Mouse (Mus musculus): Measurements from ENCODE around the gene Ifnb1. TPM values are rescaled to one million over a fixed set of nuclear protein-coding genes. Genes with fewer than 3 reads are reported as not detected.

Ifnb1 gene
- polyA plus RNA-seq, 1 experiment, result not detected

DNA sequence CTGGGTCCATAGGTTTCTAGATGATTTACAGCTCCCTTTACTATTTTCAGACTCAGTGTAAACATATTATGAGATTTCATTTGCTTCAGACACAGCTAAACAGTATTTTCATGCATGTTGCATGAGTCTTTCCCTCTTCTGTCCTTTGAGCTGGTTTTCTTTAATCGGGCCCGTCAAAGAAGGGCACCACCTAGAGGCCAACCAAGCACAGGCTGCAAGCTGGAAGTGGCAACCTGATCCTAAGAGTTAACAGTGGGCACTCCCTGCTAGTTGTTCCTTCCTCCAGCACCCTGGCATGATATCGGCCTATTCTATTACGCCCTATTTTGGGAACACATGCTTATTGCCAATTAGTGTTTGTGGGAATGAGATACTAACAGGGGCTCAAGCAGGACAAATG is 8.2 kb downstream of the Ifnb1 start:
- Histone ChIP-seq H3K4me3 (ENCODE audit: insufficient read depth, low read length) (no peak overlapping the region), H3K4me1 (ENCODE audit: control insufficient read depth, insufficient read depth, low read length) (peaks cover 15% of the 10 kb centered on the region), H3K27ac (ENCODE audit: insufficient read depth, low read depth, low read length) (no peak overlapping the region)
- peak; percentile 80 for TF ChIP-seq CTCF (IDR thresholded peaks at IDR 0.05; ENCODE audit: low read depth, low read length)
- TF ChIP-seq POLR2A (IDR thresholded peaks at IDR 0.05; ENCODE audit: borderline replicate concordance, low read depth, low read length), result no peak

DNA sequence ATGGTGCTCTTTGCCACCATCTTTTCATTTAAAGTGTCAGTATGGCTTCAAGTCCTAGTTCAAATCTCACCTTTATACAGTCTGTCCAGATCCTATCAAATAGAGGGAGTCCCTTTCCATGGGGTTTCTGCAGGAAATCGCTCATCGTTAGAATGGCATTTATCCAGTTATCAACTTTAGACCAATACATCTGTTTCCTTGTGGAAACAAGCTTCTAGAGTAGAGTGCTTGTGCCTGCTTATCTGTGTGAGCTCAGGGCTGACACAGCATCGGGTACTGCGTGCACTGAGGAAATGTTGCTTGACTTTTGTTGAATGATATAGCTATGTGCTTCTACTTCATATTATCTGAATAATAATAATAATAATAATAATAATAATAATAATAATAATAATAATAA is 8.8 kb downstream of the Ifnb1 start:
- H3K27ac ChIP-seq (ENCODE audit: insufficient read depth, low read depth, low read length), result no peak overlapping the region
- H3K4me1 ChIP-seq (ENCODE audit: control insufficient read depth, insufficient read depth, low read length), result peaks cover 15% of the 10 kb centered on the region
- TF ChIP-seq CTCF (IDR thresholded peaks at IDR 0.05; ENCODE audit: low read depth, low read length) (no peak), POLR2A (IDR thresholded peaks at IDR 0.05; ENCODE audit: borderline replicate concordance, low read depth, low read length) (no peak)
- no peak overlapping the region for H3K4me3 ChIP-seq (ENCODE audit: insufficient read depth, low read length)

DNA sequence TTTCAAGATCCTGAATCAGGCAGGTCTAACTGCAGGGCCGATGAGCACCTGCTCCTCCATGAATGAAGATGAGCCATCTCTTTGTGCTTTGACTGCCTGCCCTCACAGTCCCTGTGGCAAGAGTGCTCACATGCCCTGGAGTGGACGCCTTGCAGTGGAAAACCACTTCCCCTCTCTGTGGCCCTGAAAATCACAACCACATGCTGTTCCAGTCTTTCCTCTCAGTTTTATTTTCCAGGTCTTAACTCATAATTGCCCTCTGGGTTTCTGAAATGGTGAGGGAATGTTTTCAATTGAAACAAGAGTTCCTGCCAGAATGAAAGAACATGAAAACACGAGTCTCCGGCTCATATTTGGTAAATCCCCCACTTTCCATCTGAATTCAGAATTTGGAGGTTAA is 18.8 kb downstream of the Ifnb1 start:
- H3K4me1 ChIP-seq (ENCODE audit: control insufficient read depth, insufficient read depth, low read length), result peaks cover 7% of the 10 kb centered on the region
- H3K4me3 ChIP-seq (ENCODE audit: insufficient read depth, low read length), result no peak overlapping the region
- no peak overlapping the region for H3K27ac ChIP-seq (ENCODE audit: insufficient read depth, low read depth, low read length)
- TF ChIP-seq POLR2A (IDR thresholded peaks at IDR 0.05; ENCODE audit: borderline replicate concordance, low read depth, low read length) (no peak), CTCF (IDR thresholded peaks at IDR 0.05; ENCODE audit: low read depth, low read length) (no peak)

DNA sequence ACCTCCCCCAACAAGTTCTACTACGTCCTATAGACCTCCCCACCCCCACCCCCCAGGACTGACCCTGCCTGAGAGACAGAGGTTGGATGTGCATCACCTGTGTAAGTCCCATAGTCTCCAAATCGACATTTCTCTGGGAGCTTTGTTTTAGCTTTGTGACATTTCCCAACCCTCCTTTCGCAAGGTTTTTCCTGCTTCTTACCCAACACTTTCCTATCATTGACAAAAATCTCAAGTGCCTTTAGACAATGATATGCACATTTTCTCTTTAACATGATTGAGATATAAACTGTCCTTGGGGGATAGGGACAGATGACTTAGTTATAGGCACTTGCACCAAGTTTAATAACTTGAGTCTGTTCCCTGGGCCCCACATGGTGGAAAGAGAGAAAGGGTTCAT is 21.3 kb downstream of the Ifnb1 start:
- H3K4me1 ChIP-seq (ENCODE audit: control insufficient read depth, insufficient read depth, low read length), result peaks cover 9% of the 10 kb centered on the region
- no peak overlapping the region for H3K27ac ChIP-seq (ENCODE audit: insufficient read depth, low read depth, low read length)
- no peak for TF ChIP-seq POLR2A (IDR thresholded peaks at IDR 0.05; ENCODE audit: borderline replicate concordance, low read depth, low read length)
- no peak overlapping the region for H3K4me3 ChIP-seq (ENCODE audit: insufficient read depth, low read length)

DNA sequence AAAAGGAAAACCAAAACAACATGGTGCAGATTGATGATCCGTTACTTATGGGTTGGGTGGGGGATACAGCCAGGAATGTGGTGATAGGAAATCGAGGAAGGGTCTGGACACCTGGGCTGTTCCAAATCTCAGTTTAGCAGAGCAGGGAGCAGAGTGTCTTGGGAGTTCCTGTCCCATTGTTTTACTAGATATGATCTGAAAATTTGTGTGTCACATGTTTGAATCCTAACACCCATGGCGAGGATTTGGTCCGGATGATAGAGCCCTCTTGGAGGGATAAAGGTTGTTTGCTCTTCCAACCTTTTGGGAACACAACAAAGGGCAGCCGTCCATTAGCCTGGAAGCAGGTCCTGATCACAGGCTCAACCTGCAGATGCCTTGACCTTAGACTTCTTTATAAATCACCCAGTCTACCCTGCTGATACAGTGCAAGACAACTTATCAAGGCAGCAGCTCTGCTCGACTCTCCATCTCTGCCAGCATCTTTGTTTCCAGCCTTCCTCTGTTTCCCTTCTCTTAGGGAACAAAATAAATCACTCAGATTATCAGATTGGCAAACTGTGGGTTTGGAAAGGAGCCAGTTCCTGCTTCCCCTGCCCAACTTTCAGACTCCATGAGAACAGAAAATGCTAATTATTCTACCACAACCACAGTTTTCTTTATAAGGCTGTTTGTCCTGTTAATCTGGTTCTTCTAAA is 26.1 kb downstream of the Ifnb1 start:
- H3K4me3 ChIP-seq (ENCODE audit: insufficient read depth, low read length), result no peak overlapping the region
- no peak overlapping the region for H3K27ac ChIP-seq (ENCODE audit: insufficient read depth, low read depth, low read length)
- H3K4me1 ChIP-seq (ENCODE audit: control insufficient read depth, insufficient read depth, low read length), result peaks cover 5% of the 10 kb centered on the region; the same call in 1 of the 2 replicates
- TF ChIP-seq POLR2A (IDR thresholded peaks at IDR 0.05; ENCODE audit: borderline replicate concordance, low read depth, low read length) (no peak), CTCF (IDR thresholded peaks at IDR 0.05; ENCODE audit: low read depth, low read length) (no peak)

DNA sequence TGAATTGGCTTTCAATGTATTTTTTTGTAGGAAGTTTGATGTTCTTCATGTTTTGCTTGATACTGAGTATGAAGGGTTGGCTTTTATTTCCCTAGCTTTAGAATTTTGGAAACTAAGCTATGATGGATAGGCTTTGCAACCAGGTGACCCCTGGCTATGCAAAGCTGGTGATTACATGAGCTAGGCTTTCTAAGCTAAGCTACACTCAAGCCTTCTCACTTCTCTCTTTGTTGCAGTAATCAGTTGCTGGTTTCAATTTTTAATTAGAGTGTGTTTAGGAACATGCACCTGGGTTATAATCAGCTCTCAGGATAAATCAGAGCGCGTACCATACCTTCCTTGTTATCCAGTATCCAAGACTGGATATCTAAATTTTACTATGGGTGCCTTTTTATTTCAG is 33.0 kb downstream of the Ifnb1 start:
- no peak for TF ChIP-seq POLR2A (IDR thresholded peaks at IDR 0.05; ENCODE audit: borderline replicate concordance, low read depth, low read length)
- TF ChIP-seq CTCF (IDR thresholded peaks at IDR 0.05; ENCODE audit: low read depth, low read length), result no peak
- H3K4me3 ChIP-seq (ENCODE audit: insufficient read depth, low read length), result no peak overlapping the region

DNA sequence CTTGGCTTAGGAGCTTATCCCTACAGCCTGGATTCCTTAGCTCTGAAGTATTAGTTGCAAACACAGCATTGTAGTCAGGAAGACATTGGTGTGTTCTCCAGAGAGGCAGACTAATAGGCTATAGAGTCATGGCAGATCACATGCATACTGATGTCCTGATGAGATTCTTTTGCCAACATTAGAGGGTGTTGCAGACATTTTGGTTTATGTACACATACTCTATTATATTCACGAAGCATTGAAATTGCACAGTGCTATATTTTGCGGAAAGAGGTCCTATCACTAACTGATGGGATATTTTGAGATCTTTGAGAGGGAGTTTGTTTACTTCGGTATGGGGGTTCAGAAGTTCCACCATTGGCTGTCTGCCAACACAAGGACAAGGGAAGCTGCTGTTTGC is 34.5 kb downstream of the Ifnb1 start:
- Histone ChIP-seq H3K4me3 (ENCODE audit: insufficient read depth, low read length) (no peak overlapping the region), H3K4me1 (ENCODE audit: control insufficient read depth, insufficient read depth, low read length) (no peaks in the 10 kb centered on the region), H3K27ac (ENCODE audit: insufficient read depth, low read depth, low read length) (no peak overlapping the region)
- TF ChIP-seq CTCF (IDR thresholded peaks at IDR 0.05; ENCODE audit: low read depth, low read length) (no peak), POLR2A (IDR thresholded peaks at IDR 0.05; ENCODE audit: borderline replicate concordance, low read depth, low read length) (no peak)

More for the DNA sequence above, 33.0 kb downstream of the Ifnb1 start:
- H3K4me1 ChIP-seq (ENCODE audit: control insufficient read depth, insufficient read depth, low read length), result no peaks in the 10 kb centered on the region
- no peak overlapping the region for H3K27ac ChIP-seq (ENCODE audit: insufficient read depth, low read depth, low read length)

DNA sequence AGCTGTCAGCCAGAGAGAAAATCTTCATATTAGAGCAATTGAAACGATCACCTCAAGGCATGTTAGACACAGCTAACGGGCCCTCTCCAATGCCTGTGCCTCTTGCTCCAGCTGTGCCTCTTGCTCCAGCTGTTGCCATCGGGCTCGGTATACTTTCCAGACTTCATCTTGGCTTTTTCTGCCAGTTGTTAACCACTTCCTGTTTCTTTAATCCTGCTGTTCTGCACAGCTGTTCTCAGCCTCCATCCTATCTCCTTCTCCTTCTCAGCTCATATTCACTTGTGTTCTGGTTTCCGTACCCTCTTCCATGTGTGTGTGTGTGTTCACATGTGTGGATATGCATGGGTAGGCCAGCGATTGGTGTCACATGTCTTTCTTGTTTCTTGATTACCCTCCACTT is 42.4 kb downstream of the Ifnb1 start:
- TF ChIP-seq POLR2A (IDR thresholded peaks at IDR 0.05; ENCODE audit: borderline replicate concordance, low read depth, low read length) (no peak), CTCF (IDR thresholded peaks at IDR 0.05; ENCODE audit: low read depth, low read length) (no peak)
- Histone ChIP-seq H3K27ac (ENCODE audit: insufficient read depth, low read depth, low read length) (no peak overlapping the region), H3K4me1 (ENCODE audit: control insufficient read depth, insufficient read depth, low read length) (peaks cover 6% of the 10 kb centered on the region), H3K4me3 (ENCODE audit: insufficient read depth, low read length) (no peak overlapping the region)

DNA sequence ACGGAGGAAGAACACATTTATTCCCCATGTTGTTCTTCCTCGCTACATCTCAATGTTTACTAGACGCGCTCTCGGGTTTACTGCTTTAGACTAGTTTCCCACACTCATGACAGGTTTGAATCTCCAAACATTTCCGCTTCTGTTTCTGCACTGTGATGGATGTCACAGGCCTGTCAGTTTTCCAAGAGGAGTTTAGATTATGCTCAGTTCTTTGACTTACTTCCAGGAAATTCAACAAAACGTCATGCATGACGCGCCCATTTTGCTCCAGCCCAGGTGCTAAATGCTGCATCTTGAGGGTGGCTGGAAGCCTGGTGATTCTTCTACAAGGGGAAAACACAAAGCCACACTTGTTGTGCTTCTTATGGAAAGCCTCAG is 43.8 kb downstream of the Ifnb1 start:
- Histone ChIP-seq H3K4me1 (ENCODE audit: control insufficient read depth, insufficient read depth, low read length) (peaks cover 6% of the 10 kb centered on the region), H3K27ac (ENCODE audit: insufficient read depth, low read depth, low read length) (no peak overlapping the region), H3K4me3 (ENCODE audit: insufficient read depth, low read length) (no peak overlapping the region)
- TF ChIP-seq CTCF (IDR thresholded peaks at IDR 0.05; ENCODE audit: low read depth, low read length) (no peak), POLR2A (IDR thresholded peaks at IDR 0.05; ENCODE audit: borderline replicate concordance, low read depth, low read length) (no peak)

DNA sequence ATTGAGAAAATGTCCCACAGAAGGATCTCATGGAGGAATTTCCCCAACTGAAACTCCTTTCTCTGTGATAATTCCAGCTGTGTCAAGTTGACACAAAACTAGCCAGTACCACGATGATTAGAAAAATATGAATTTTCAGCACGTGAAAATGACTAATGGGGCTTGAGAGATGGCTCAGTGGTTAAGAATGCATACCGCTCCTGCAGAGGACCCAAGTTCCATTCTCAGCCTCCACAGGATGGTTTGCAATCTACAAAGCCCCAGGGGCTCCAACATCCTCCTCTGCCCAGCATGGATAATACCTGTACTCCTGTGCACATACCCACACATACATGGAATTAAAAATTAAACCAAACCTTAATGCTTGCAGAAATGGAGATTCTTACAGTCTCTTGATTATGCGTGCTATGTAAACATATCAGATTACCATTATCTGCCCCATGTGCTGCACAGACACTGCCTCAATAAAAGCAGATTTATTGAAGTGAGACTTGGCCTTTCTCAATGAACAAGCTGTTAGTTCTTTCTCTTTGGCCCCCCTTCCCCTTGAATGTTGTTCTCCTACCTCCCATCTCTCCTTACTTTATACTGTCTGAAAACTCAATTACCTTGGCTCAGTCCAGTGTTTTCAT is 44.3 kb downstream of the Ifnb1 start:
- Histone ChIP-seq H3K27ac (ENCODE audit: insufficient read depth, low read depth, low read length) (no peak overlapping the region), H3K4me1 (ENCODE audit: control insufficient read depth, insufficient read depth, low read length) (peaks cover 8% of the 10 kb centered on the region)
- TF ChIP-seq POLR2A (IDR thresholded peaks at IDR 0.05; ENCODE audit: borderline replicate concordance, low read depth, low read length), result no peak
- no peak for TF ChIP-seq CTCF (IDR thresholded peaks at IDR 0.05; ENCODE audit: low read depth, low read length)

More for the DNA sequence above, 44.3 kb downstream of the Ifnb1 start:
- H3K4me3 ChIP-seq (ENCODE audit: insufficient read depth, low read length), result no peak overlapping the region

Measured in bone marrow macrophage, adult 2 months (primary cell).